Mouse (Mus musculus): ENCODE results near the gene Tnnt1.

Gene Tnnt1

DNA sequence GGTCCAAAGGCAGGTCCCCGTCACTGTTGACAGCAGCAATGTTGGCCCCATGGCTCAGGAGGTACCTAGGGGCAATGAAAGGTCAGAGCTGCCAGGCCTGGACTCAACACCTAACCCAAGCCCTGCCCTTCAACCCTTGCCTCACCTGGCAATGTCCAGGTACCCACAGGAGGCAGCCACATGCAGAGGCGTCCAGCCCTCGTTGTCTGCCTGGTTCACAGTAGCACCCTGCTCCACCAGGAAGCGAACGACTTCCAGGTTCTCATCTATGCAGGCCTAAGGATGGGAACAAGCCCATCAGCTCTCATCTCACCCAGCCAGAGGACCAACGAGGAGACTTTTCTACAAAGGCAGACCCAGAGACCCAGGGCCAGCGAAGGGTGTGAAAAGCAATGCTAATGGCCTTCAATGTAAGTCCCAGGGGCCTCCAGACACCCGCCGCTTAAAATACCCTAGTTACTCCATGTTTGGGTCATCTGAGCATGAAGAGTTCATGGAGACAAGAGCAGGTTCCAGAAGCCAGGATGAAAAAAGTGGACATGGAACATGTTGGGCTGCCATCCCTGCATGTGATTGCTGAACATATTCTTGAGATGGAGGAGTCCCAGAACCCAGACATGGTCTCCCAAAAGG lies 18.8 kb downstream of the Tnnt1 start:
- no peak for DNase-seq (ENCODE audit: low spot score in 2 of 2)

DNA sequence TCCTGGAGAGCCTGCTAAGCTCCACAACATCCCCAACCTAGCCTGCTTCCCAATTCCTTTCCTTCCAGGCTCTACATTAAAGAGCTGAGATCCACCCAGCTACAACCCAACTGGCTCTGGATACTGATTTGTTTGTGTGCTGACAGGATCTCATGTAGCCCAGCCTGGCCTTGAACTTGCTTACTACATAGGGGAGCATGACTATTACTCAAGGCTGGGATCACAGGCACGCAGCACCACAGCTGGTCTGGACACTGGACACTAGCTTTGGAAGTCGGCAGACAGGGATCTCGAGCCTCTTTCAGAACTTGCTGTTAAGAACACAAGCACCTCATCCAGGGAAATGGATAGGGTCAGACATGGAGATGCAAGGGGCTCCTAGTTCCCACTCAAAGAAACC lies 19.7 kb downstream of the Tnnt1 start:
- DNase-seq (ENCODE audit: low spot score in 2 of 2) = no peak

DNA sequence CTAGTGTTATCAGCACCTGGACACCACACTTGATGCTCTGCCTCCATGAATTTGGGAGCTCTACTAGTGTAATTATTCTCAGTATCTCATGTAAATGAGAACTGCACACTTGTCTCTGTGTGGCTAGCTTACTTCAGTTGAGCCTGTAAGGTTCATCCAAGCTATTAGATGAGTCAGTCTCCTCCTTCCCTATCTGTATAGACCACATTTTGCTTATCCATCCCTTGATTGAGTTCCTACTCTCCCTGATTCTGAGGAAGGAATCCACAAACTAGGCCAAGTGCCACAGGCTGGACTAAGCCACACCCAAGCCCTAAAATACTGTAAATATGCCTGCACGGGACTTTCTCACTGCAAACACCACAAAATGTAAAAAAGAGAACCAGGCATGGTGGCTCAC lies 22.2 kb downstream of the Tnnt1 start:
- DNase-seq (ENCODE audit: low spot score in 2 of 2) = no peak

DNA sequence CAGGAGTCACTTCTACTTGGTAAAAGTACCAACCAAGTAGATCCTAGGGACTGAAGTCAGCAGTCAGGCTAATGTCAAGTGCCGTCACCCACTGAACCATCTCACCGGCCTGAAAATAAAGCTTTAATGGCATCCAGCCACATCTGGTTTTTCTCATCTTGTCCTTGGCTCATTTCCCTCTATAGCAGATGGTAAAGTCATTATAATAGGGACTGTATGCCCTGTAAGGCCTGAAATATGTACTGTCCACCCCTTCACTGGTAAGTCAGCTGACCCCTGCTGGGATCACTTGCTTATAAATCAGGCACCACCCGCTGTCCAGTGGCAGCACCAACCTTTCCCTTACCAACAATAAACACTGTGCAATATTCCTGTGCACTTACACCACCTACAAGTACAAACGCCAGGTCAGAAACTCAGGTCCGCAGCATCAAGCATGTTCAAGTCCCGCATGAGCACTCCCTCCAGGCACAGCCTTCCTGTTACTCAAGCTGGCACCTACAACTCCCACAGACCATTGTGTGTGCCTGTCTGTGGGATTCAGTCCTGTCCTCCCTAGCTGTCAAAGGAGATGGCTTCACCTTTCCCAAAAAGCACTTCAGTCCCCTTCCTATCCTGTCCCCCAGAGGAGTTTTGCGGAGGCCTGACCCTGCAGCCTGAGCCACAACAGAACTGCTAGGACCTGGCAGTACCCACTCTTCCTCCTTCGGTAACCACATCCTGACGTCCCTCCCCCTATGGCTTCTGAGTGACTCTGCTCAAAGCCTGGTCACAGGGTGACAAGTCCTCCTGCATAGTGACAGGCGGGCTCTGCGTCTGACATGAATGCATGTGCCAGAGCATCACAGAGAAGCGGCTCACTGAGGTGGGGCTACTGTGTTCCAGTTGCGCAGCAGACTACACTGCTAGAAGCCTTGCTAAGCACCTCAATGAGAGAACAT lies 23.6 kb downstream of the Tnnt1 start:
- no peak for DNase-seq (ENCODE audit: low spot score in 2 of 2)

DNA sequence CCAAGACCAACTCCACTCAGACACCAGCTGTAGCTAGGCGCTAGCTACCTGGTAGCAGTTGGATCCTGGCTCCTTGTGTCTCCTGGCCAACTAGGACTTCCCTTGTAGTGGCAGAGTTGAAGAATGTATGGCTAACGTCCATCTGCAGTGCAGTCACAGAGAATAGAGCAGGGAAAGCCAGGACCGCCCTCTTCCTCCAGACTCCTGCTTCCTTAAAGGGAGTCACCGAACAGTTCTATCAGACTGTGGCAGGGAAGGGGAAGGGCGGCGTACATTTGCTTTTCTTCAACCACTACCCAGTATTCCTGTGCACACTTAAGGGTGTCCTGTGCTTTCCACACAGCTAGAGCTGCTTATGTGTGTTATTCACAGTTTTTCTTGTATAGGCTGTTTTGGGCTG lies 24.9 kb downstream of the Tnnt1 start:
- DNase-seq (ENCODE audit: low spot score in 2 of 2) = no peak

DNA sequence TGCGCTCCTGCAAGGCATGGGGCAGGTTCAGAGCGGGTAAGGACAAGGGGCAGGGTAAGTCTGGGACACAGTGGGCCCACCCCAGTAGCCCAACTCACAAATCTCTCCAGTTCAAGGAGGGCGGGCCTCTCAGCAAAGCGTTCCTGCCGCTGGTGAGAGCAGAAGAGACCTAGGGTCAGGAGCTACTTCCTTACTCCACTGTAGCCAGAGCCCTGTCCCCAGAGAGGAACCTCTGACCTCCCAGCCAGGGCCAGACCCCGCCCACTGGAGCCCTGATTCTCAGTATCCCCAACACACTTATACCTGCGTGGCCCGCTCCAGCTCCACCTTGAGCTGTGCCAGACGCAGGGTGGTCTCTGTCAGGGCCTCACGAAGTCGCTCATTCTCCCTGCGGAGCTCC lies 33.9 kb downstream of the Tnnt1 start:
- DNase-seq (ENCODE audit: low spot score in 2 of 2) = no peak

DNA sequence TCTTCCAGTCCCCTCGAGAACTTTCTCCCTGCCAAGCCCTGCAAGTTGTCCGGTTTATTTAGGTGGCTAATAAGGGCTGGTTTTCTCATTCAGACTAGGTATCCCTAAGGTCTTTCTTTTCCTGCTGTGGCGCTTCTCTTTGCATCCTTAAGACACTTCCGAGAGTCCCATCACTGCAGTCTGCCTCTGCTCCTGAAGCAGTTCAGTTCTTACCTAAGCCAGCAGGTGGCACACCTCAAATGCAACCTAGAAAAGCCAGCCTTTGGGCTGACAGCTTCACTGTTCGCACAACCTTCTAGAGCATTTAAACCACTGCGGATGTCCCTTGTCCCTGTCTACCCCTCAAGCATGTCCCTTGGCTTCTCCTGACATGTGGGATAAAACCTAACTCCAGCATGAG lies 36.5 kb downstream of the Tnnt1 start:
- DNase-seq (ENCODE audit: low spot score in 2 of 2) = no peak

DNA sequence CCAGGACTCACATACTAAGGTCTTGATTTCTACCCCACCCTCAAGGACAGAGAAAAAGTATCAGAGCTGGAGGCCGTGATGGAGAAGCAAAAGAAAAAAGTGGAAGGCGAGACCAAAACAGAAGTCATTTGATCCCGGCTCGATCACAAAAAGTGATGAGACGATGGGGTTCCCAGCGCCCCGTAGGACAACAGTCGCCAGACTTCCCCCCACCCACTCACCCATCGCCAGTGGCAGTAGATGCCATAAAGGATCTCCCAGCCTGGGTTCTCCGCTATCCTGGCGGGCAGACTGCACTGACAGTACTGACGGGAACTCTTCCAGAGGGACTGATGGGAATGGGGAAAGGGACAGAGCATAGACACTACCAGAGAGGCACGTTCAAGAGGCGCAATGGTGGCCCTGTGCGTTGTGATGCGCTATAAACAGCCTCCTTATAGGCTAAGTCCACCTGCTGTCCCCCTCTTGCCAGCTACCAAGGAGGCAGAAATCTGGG lies 37.3 kb downstream of the Tnnt1 start:
- no peak for DNase-seq (ENCODE audit: low spot score in 2 of 2)

DNA sequence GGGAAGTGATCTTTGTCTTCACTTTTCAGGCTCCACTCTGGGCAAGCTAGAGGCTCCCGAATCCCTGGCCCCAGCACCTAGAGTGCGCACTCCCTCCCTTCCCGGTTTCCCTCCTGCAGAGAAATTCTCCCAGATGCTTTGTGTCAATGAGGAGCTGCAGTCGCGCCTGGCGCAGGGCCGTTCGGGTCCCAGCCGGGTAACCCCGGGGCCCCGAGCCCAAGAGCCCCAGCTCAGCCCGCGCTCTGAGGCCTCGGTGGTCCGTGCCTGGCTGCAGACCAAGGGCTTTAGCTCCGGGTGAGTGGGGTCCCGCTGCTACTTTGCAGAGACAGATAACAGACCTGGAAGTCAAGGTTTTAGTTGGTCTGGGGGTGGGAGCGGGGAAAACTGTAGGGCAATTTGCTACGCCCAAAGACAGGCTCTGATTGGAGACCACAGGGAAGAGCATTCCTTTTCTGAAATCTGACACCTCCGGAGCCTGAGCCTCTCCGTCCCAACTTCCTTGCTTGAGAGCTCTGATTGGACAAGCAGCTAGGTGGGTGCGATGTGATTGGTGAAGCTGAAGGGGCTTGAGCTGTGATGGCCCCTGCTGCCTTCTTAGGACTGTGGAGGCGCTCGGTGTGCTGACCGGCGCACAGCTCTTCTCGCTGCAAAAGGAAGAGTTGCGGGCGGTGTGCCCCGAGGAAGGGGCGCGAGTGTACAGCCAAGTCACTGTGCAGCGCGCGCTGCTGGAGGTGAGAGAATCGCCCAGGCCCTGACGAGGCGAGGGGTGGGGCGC lies 38.0 kb downstream of the Tnnt1 start:
- DNase-seq (ENCODE audit: low spot score in 2 of 2) = peak in 1 of 2 experiments; percentile 60

DNA sequence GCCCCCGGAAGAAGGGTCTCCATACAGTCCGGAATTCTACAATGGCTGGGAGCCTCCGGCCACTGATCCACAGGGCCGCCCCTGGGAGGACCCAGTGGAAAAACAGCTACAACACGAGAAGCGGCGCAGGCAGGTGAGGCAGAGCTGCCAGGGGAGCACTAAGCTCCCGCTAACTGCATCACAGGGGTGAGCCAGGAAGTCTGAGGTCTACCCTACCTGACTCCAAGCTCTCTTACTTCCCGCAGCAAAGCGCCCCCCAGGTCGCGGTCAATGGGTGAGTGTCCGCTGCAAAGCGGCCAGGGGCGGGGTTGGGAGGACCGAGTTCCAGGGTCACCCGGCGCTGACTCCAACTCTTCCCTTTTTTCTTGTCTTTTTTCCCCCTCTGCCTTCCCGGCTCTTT lies 42.2 kb downstream of the Tnnt1 start:
- no peak for DNase-seq (ENCODE audit: low spot score in 2 of 2)

DNA sequence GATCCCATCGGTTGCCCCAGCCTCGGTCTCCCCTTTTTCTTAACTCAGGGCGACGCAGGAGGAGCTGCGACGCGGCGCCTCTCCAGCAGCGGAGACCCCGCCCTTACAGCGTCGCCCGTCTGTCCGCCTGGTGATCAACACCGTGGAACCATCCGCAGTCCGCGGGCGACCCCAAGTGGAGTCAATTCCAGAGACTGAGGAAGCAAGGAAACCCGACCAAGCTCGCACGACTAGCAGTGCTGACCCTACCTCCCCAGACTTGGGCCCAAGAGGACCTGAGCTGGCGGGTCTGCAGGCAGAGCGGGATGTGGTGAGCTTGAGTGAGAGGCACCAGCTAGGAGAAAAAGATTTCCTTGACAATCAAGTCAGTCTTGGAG lies 45.0 kb downstream of the Tnnt1 start:
- peak; percentile 73 to 85 for DNase-seq (ENCODE audit: low spot score in 2 of 2)

DNA sequence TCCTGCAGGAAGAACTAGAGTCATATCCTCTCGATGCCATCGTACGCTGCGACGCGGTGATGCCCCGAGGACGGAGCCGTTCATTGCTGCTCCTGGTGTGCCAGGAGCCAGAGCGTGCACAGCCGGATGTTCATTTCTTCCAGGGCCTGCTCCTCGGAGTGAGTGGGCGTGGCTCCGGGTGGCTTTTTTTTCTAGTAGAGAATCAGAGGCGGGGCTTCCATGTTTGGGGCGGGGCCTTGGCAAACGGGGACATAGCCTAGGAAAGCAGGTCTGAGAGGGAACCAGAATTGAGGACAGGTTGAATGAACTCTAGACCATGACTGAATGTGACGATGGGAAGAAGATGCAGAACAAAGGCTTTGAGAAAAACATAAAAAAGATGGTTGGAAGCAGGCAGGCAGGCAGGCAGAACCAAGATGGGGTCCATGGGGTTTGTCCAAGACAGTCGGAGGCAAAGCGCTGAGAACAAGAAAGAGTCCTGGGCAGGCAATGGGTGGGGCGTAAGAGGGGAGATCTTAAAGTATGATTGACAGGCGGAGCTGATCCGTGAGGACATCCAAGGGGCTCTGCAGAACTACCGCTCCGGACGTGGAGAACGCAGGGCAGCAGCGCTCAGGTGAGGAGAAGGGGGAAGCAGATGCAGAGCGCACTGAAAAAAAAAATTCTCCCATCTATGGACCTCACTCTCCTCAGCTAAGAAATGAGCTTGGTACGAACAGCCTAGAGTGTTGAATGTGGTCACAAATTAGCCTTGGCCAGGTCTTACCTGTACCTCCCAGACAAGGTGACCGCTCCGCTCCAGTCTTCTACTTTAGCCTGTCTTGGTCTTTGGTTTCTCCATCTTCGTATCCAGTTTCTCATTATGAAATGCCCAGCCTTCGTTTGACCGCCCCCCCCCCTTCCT lies 45.7 kb downstream of the Tnnt1 start:
- peak in 1 of 2 experiments; percentile 44 for DNase-seq (ENCODE audit: low spot score in 2 of 2)

DNA sequence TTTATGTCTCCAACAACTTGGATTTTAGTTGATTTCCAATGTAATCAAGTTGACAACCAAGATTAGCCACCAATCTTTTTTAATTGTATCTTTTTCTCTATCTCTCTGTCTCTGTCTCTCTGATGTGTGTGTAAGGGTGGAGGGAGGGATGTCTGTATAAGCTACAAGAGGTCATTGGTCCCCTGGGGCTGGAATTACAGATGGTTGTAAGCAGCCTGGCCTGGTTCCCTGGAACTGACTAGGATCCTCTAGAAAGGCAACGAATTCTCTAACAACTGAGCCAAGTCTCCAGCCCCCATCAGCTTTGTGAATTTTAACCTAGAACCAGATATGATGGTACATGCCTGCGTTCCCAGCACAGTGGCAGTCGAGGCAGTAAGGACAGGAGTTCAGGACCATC lies 48.4 kb downstream of the Tnnt1 start:
- DNase-seq (ENCODE audit: low spot score in 2 of 2) = no peak

DNA sequence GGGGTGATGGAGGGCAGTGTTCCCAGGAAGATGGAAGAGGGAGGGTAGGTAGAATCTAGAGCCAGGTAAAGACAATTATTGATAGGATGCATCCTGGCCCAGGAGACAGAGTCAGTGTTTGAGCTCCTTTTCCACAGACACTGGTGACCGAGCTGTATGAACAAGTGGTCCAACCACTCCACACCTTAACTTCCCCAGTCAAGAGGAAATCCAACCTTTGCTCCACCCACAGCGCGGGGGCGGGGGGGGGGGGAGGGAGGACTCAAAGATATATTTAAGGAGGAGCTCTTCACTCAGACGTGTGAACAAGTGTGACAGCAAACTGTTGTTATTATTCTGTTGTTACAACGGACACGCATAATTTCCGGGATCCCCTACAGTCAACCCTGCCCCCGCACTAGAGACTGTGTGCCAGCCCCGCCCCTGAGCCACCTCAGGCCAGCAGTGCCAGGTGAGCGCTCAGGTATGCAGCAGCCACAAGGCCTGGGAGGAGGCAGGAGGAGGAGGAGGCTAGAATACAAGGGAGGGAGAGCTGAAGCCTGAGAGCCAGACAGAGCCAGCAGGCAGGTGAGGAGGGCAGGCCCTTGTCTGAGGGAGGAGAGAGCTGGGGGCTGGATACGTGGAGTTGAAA lies 51.9 kb downstream of the Tnnt1 start:
- no peak for DNase-seq (ENCODE audit: low spot score in 2 of 2)

DNA sequence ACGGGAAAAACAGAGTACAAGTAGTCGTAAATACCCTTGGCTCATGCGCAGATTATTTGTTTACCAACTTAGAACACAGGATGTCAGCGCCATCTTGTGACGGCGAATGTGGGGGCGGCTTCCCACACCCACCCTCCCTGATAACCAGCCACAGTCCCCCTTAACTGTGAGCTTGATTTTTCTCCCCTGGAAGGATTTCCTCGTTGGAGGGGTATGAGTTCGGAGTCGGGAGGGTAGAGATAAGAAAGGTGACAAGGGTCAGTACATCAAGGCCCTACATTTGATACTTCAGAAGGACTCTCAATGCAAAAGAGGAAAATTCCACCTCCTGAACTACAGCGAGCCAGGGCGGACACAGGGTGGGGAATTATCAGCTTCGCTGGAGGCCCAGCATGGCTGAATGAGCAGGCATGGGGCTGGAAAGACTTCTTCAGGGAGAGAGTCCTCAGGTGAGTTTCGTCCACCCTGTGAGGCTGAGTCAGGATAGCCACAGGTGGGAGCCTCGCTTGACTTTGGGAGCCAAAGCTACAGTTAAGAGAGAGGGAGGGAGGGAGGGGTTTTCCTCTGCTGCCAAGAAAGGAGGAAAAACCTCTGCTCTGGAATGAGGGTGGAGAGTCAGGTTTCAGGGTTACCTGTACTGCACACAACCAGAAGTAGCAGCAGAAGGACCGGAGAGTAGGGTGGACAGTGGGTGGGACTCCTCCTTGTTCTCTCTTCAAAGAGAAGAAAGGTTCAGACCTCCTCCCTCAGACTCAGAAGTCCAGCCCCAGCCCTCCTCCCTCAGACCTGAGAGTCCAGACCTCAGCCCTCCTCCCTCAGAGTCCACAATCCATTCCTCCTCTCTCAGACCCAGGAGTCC lies 55.4 kb downstream of the Tnnt1 start, which contains the start of gene Eps8l1:
Gene Eps8l1, plus strand, starts transcription at position 99 of the 859 bp plus-strand sequence.
- no peak for DNase-seq (ENCODE audit: low spot score in 2 of 2)

Data from frontal cortex, postnatal 14 days (tissue).